Mouse (Mus musculus) brain, embryonic 14.5 days (tissue): ENCODE data around the gene Entpd8.

Experiments
- CTCF ChIP-seq: fragments of 200-500 bp; IDR thresholded peaks from 2 replicates; pipeline ENCODE4 v1.5.1; 2012; ENCODE audit warnings: inconsistent platforms, mild to moderate bottlenecking, moderate library complexity, borderline replicate concordance; ENCODE audit not compliant: insufficient read depth, insufficient read length; ENCODE audit errors: extremely low read depth
- POLR2A ChIP-seq: fragments of 200-500 bp; IDR thresholded peaks from 2 replicates; pipeline ENCODE4 v1.6.1; 2012; ENCODE audit warnings: mild to moderate bottlenecking, inconsistent platforms, borderline replicate concordance; ENCODE audit not compliant: poor library complexity, insufficient read depth, insufficient read length, severe bottlenecking; ENCODE audit errors: extremely low read depth

DNA sequence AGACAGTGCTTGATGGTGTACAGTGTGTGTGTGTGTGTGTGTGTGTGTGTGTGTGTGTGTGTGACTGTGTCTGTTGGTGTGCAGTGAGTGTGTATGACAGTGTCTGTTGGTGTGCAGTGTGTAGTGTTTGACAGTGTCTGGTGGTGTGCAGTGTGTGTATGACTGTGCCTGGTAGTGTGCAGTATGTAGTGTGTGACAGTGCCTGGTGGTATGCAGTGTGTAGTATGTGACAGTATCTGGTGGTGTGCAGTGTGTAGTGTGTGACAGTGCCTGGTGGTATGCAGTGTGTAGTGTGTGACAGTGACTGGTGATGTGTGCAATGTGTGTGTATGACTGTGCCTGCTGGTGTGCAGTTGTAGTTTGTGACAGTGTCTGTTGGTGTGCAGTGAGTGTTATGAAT, 29.4 kb downstream of the Entpd8 start:
- TF ChIP-seq CTCF (no peak), POLR2A (no peak)
